Mouse (Mus musculus) forebrain, embryonic 14.5 days (tissue): ENCODE data around the gene Gosr2. TPM values are rescaled to one million over a fixed set of nuclear protein-coding genes. Genes with fewer than 3 reads are reported as not detected.
"Not testable (repeated sequence)": the region's sequence is repeated elsewhere in the genome, so short reads cannot be mapped to it uniquely, and the experiment has no call there.

Experiments used
- ATAC-seq: fragments of 200-750 bp; cut with Nextera tagmentation; 2 replicates; pipeline ENCODE4 v1.8.0; 2017; ENCODE audit warnings: mild to moderate bottlenecking, moderate library complexity
- DNase-seq: peaks from one replicate; pipeline ENCODE4 v3.0.0-alpha.2; 2015; ENCODE audit warnings: low spot score
- H3K27ac ChIP-seq: fragments of 300-500 bp; sonication (generic); 2 replicates; pipeline ENCODE4 v1.5.1; 2014; ENCODE audit warnings: low read depth, mild to moderate bottlenecking, control low read depth, low read length, moderate library complexity
- H3K27me3 ChIP-seq: fragments of 300-500 bp; sonication (generic); replicated peaks from 2 replicates; pipeline ENCODE4 v1.6.1; 2014; ENCODE audit warnings: low read length, control low read depth, mixed read lengths; ENCODE audit not compliant: control insufficient read depth, insufficient read depth
- H3K36me3 ChIP-seq: fragments of 300-500 bp; sonication (generic); 2 replicates; pipeline ENCODE4 v1.6.1; 2014; ENCODE audit warnings: low read length, control low read depth; ENCODE audit not compliant: control insufficient read depth, insufficient read depth
- H3K4me1 ChIP-seq: fragments of 300-500 bp; sonication (generic); 2 replicates; pipeline ENCODE4 v1.6.1; 2014; ENCODE audit warnings: antibody characterized with exemption, low read length, control low read depth; ENCODE audit not compliant: control insufficient read depth, insufficient read depth
- H3K4me2 ChIP-seq: fragments of 300-500 bp; sonication (generic); 2 replicates; pipeline ENCODE4 v1.6.1; 2014; ENCODE audit warnings: mild to moderate bottlenecking, control low read depth, low read length
- H3K4me3 ChIP-seq: fragments of 300-500 bp; sonication (generic); 2 replicates; pipeline ENCODE4 v1.5.1; 2014; ENCODE audit warnings: low read depth, low read length, control low read depth
- H3K9ac ChIP-seq: fragments of 300-500 bp; sonication (generic); 2 replicates; pipeline ENCODE4 v1.6.1; 2014; ENCODE audit warnings: mild to moderate bottlenecking, low read length, control low read depth, moderate library complexity
- H3K9me3 ChIP-seq: fragments of 300-500 bp; sonication (generic); replicated peaks from 2 replicates; pipeline ENCODE4 v1.6.1; 2016; ENCODE audit warnings: low read length, control low read depth, mixed read lengths; ENCODE audit not compliant: control insufficient read depth
- WGBS: fragments of 180-500 bp; shearing (Covaris S2); extraction: QIAGEN DNeasy Blood & Tissue Kit; methylation state at CpG from one replicate; pipeline ENCODE4 v1.1.7; 2014; 5-methylcytosine and 5-hydroxymethylcytosine counted together
- polyA plus RNA-seq: library from polyadenylated mRNA; unstranded; fragments of >200 nt; fragmentation: Nextera tagmentation; extraction: Ambion mirVana; gene quantifications from 2 replicates; pipeline ENCODE4 v1.2.1, GENCODE M21; 2014

Gene Gosr2
- polyA plus RNA-seq, 1 experiment from 2014 or later: 106 TPM

DNA sequence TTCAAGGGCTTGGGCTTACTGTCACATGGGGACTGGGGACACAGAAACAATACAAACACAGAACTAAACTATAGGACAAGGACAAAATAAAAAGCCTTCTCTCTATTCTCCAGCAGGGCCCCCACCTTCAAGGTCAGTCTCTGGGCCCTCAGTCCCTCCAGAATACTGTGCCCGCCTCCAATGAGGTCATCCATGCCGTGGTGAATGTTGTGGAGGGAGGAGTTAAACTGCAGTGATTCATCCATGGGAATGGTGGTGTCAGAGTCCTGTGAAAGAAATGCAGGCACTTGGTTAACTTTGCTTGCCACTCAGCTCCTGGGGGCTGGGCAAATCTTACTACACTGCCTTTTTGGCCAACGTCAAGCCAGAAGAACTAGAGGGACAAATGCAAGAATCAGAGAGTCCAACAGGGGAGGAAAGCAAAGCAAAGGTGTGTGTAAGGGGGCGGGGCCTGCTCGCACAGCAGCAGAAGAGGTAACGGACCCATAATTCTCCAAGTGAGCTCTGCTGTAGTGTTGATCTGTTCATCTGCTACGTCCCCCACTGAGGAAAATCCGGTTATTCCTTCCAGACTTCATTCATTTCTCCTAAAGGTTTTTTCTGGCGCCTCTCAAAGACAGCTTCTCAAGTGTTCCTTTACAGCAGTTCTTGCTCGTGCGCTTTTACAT is 13.9 kb downstream of the Gosr2 start:
- no peaks in the 10 kb centered on the region for H3K27me3 ChIP-seq
- no peak overlapping the region for H3K9ac ChIP-seq
- H3K4me2 ChIP-seq: no peak overlapping the region
- H3K36me3 ChIP-seq: peaks cover 91% of the 10 kb centered on the region
- no peak overlapping the region for H3K4me3 ChIP-seq
- WGBS: 64% methylated on average over 11 of the region's 11 CpGs
- no peak overlapping the region for H3K27ac ChIP-seq
- H3K9me3 ChIP-seq: no peaks in the 10 kb centered on the region
- ATAC-seq (no peak), DNase-seq (no peak)
- H3K4me1 ChIP-seq: no peaks in the 10 kb centered on the region

DNA sequence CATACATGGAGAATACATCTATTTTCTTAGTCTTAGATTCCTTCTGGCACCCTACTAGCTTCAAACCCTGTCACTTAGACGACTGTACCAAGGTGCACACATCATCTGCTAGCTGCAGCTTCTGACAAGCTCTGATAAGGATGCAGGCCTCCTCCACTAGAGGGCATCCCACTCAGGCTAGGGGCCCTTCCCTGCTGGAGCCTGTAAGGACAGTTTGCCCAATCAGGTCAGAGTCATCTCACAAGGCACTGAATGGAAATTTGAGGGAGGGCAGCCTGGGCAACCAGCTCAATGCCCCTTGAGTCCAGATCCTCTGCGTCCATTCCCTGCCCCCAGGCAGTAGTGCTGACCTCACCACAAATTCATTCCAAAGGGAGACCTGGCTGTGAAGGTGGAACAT is 20.7 kb downstream of the Gosr2 start:
- not testable (repeated sequence) for H3K27me3 ChIP-seq, ATAC-seq, H3K9ac ChIP-seq, H3K9me3 ChIP-seq, H3K4me3 ChIP-seq, H3K4me1 ChIP-seq, H3K4me2 ChIP-seq, H3K27ac ChIP-seq
- peaks cover 50% of the 10 kb centered on the region for H3K36me3 ChIP-seq
- DNase-seq: peak; percentile 54
- 36% methylated on average over 2 of the region's 2 CpGs for WGBS

DNA sequence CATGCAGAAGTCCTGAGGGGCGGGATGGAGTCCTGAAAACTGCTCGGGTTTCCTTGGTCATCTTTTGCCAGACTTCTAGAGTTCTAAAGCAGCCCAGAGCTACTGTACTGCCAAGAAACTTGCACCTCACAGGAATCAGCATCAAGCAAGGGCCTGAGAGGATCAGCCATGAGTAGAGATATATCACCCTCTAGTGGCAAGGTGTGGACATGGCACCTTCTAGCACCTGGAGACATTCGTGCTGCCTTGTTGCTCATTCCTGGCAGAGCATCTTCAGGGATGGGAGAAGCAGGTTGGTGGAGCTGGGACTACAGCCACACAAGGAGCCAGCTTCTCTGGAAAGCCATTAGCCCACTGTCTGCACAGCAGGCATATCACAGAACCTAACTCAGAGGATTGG is 22.1 kb downstream of the Gosr2 start:
- H3K4me1 ChIP-seq: no peaks in the 10 kb centered on the region
- H3K36me3 ChIP-seq: peaks cover 35% of the 10 kb centered on the region
- DNase-seq (peak; percentile 84), ATAC-seq (peak; percentile 50)
- no peaks in the 10 kb centered on the region for H3K9me3 ChIP-seq
- no peak overlapping the region for H3K27ac ChIP-seq
- no peaks in the 10 kb centered on the region for H3K27me3 ChIP-seq
- 38% methylated on average over 3 of the region's 3 CpGs for whole genome bisulfite sequencing
- H3K4me3 ChIP-seq: no peak overlapping the region
- H3K4me2 ChIP-seq: no peak overlapping the region
- H3K9ac ChIP-seq: no peak overlapping the region

DNA sequence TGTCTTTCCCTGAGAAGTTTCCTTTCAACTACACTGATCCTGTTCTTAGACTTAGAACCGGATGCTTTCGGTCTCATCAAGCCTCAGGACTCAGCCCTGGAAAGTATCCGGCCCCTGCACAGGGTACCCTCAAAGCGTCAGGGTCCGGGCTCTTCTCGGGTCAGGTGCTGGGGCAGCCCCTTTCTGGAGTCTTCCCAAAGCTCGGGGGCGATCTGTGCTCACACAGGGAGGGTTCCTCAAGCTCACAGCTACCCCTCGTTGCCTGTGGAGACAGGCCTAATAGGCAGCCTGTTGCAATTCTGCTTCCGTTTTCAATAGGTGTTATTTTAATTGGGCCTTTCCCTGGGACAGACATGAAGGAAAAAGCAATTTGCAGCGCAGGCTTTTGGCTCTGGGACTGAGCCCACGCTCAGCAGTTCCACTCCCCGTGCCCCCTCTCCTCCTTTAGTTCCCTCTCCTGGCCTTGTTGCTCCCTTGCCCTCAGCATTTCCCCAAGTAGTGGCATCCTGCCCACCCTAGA is 30.7 kb downstream of the Gosr2 start:
- Histone ChIP-seq H3K9ac (no peak overlapping the region), H3K27me3 (no peaks in the 10 kb centered on the region; the same call in 1 of the 2 replicates), H3K4me2 (peak overlapping the region; percentile 9; the same call in 1 of the 2 replicates), H3K27ac (no peak overlapping the region), H3K4me1 (peaks cover 19% of the 10 kb centered on the region), H3K36me3 (no peaks in the 10 kb centered on the region), H3K9me3 (no peaks in the 10 kb centered on the region), H3K4me3 (no peak overlapping the region)
- 17% methylated on average over 13 of the region's 13 CpGs for WGBS
- DNase-seq: peak; percentile 75
- peak; percentile 65 for ATAC-seq

DNA sequence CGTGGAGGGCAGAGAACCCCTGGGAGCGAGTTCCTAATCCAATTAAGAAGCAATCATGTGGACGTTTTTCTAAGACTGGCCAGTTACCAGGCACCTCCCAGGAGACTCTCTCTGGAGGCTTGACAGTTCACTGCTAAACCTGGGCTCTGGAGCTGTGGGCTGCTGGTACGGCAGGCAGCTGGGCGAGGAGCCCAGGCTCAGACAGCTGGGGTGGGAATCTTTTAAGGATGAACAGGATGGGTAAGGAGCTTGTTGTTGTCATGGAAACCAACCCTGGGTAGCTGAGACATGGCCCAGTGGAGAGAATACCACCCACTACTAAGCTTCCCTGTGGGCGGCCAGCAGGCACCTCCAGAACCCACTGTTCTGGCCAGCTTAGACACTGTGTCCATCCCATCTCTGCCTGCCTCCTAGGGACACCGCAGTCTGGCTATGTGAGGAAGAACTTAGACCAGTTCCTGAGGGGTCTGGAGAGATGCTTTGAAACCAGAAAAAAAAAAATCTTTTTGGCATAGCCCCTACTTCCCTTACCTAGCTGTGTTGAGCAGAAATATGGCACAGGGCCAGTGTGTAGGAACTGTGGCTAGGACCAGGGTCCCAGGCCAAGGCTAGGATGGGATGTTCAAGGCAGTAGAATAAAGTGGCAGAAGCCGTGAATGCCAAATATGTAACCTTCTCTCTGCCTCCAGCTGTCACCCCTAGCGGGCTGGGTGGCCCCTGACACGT is 31.4 kb downstream of the Gosr2 start:
- Histone ChIP-seq H3K9ac (no peak overlapping the region), H3K36me3 (no peaks in the 10 kb centered on the region), H3K9me3 (no peaks in the 10 kb centered on the region), H3K4me2 (peak overlapping the region; percentile 9), H3K27me3 (no peaks in the 10 kb centered on the region; the same call in 1 of the 2 replicates), H3K4me1 (peaks cover 19% of the 10 kb centered on the region), H3K4me3 (no peak overlapping the region), H3K27ac (peak overlapping the region; percentile 39; the same call in 1 of the 2 replicates)
- WGBS: 12% methylated on average over 10 of the region's 10 CpGs
- DNase-seq (peak; percentile 84), ATAC-seq (peak; percentile 90)

DNA sequence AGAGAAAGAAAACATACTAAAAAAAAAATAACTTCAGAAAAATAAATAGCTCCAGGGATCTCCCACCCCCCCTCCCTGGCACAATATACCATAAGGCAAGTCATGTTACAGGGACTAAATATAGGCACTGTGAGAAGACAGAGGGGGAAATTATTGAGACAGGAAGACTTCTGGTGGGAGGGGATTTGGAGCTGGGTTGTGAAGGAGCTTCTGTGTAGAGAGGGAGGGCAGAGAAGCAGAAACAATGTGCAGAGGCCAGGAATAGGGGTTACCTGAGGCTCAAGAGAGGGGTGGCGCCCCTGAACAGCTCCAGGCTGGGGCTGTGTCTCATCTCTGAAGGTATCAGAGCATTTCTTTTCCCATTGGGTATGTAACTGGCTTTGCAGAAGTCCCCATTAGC is 32.0 kb downstream of the Gosr2 start:
- Histone ChIP-seq H3K4me1 (peaks cover 19% of the 10 kb centered on the region), H3K9me3 (no peaks in the 10 kb centered on the region), H3K4me2 (peak overlapping the region; percentile 6), H3K9ac (peak overlapping the region; percentile 25; the same call in 1 of the 2 replicates), H3K27me3 (no peaks in the 10 kb centered on the region; the same call in 1 of the 2 replicates), H3K4me3 (no peak overlapping the region), H3K27ac (peak overlapping the region; percentile 39; the same call in 1 of the 2 replicates), H3K36me3 (no peaks in the 10 kb centered on the region)
- peak; percentile 52; the same call in 1 of the 2 replicates for ATAC-seq
- WGBS: 28% methylated on average over 1 of the region's 1 CpGs
- DNase-seq: no peak

DNA sequence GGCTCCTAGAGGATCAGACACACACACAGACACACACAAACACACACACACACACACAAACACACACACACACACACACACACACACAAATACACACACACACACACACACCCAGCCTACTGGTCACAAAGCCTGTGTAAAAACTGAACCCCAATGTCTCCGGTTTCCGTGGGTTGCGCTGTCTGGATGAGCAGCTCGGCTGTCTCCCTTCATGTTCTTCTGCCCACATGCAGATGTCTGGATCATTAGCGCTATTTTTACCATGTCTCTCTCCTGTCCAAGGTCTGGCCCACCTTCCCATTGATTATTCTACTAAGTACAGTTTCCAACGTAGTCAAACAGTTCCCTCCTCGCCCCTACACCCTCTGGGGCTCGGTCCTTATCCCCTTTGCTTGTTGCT is 34.6 kb downstream of the Gosr2 start:
- Histone ChIP-seq H3K4me1 (peaks cover 19% of the 10 kb centered on the region), H3K4me3 (no peak overlapping the region), H3K9me3 (no peaks in the 10 kb centered on the region), H3K9ac (no peak overlapping the region), H3K4me2 (no peak overlapping the region), H3K36me3 (no peaks in the 10 kb centered on the region), H3K27me3 (no peaks in the 10 kb centered on the region; the same call in 1 of the 2 replicates), H3K27ac (no peak overlapping the region)
- 85% methylated on average over 8 of the region's 8 CpGs for WGBS
- DNase-seq (no peak), ATAC-seq (no peak)

DNA sequence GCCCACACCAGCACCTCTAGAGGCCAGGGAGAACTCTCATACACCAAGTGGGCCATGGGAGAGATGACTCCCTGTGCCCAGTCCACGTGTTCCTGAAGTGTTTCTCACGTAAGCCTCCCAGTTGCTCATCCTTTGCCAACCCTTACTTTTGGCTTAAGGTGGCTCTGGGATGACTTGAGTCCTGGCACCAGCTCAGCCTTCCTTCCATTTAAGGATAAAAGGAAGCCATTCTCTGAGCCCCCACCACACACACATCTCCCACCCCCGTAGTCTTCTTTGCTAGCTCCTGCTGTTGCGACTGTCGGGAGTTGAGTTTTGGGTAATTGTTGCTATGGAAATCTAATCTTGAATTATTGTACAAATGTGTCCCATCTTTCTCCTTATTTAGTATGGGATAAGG is 35.2 kb downstream of the Gosr2 start:
- H3K27me3 ChIP-seq: no peaks in the 10 kb centered on the region; the same call in 1 of the 2 replicates
- ATAC-seq (no peak), DNase-seq (no peak)
- H3K36me3 ChIP-seq: no peaks in the 10 kb centered on the region
- H3K4me3 ChIP-seq: no peak overlapping the region
- 72% methylated on average over 5 of the region's 5 CpGs for WGBS
- H3K9me3 ChIP-seq: no peaks in the 10 kb centered on the region
- H3K9ac ChIP-seq: no peak overlapping the region
- no peak overlapping the region for H3K27ac ChIP-seq
- H3K4me1 ChIP-seq: peaks cover 19% of the 10 kb centered on the region
- H3K4me2 ChIP-seq: no peak overlapping the region

DNA sequence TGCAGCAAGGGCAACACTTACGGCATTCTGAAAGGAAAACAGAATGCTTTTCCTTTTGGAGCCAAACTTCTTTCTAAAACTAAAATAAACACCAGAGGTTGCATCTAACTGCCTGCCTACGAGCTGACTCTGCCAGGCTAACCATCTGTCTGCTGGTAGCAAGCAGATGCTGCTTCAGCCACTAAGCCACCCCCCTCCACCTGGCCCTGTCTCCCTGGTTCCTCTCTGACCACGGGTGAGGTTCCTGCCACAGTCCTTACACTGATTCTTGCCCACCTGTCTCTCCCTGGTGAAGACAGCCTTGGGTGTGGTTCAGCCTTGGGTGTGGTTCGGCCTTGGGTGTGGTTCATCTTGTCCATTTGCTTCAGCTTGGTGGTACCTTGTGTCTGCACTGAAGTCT is 35.8 kb downstream of the Gosr2 start:
- DNase-seq (peak; percentile 33), ATAC-seq (no peak)
- Histone ChIP-seq H3K9me3 (no peaks in the 10 kb centered on the region), H3K4me1 (peaks cover 13% of the 10 kb centered on the region), H3K36me3 (no peaks in the 10 kb centered on the region), H3K9ac (no peak overlapping the region), H3K4me3 (no peak overlapping the region), H3K27ac (no peak overlapping the region), H3K4me2 (no peak overlapping the region), H3K27me3 (no peaks in the 10 kb centered on the region; the same call in none of the 2 replicates)
- WGBS: 51% methylated on average over 4 of the region's 4 CpGs
